Mouse (Mus musculus) embryonic facial prominence, embryonic 14.5 days (tissue): ENCODE measurements around the gene Ccl28. TPM values are rescaled to one million over a fixed set of nuclear protein-coding genes. Genes with fewer than 3 reads are reported as not detected.
"Not testable (repeated sequence)": the region's sequence is repeated elsewhere in the genome, so short reads cannot be mapped to it uniquely, and the experiment has no call there.

ENCODE experiments used
- ATAC-seq: fragments of 200-750 bp; cut with Nextera tagmentation; 2 replicates; pipeline ENCODE4 v1.8.0; 2017; ENCODE audit warnings: low read depth, moderate number of reproducible peaks, moderate TSS enrichment
- DNase-seq: peaks from one replicate; pipeline ENCODE4 v3.0.0-alpha.2; 2015; ENCODE audit warnings: low spot score
- H3K27ac ChIP-seq: fragments of 300-500 bp; sonication (generic); replicated peaks from 2 replicates; pipeline ENCODE4 v1.5.1; 2014; ENCODE audit warnings: low read depth, mild to moderate bottlenecking, low read length, moderate library complexity
- H3K27me3 ChIP-seq: fragments of 300-500 bp; sonication (generic); replicated peaks from 2 replicates; pipeline ENCODE4 v1.6.1; 2014; ENCODE audit warnings: low read length; ENCODE audit not compliant: control insufficient read depth, insufficient read depth
- H3K36me3 ChIP-seq: fragments of 300-500 bp; sonication (generic); 2 replicates; pipeline ENCODE4 v1.6.1; 2014; ENCODE audit warnings: low read length, mixed read lengths; ENCODE audit not compliant: control insufficient read depth, insufficient read depth
- H3K4me1 ChIP-seq: fragments of 300-500 bp; sonication (generic); 2 replicates; pipeline ENCODE4 v1.6.1; 2014; ENCODE audit warnings: antibody characterized with exemption, low read length; ENCODE audit not compliant: control insufficient read depth, insufficient read depth
- H3K4me2 ChIP-seq: fragments of 300-500 bp; sonication (generic); 2 replicates; pipeline ENCODE4 v1.6.1; 2014; ENCODE audit warnings: low read depth, mild to moderate bottlenecking, low read length, moderate library complexity, mixed read lengths
- H3K4me3 ChIP-seq: fragments of 300-500 bp; sonication (generic); 2 replicates; pipeline ENCODE4 v1.5.1; 2014; ENCODE audit warnings: low read depth, mild to moderate bottlenecking, low read length
- H3K9ac ChIP-seq: fragments of 300-500 bp; sonication (generic); 2 replicates; pipeline ENCODE4 v1.6.1; 2014; ENCODE audit warnings: low read depth, mild to moderate bottlenecking, low read length, moderate library complexity, mixed read lengths
- H3K9me3 ChIP-seq: fragments of 300-500 bp; sonication (generic); 2 replicates; pipeline ENCODE4 v1.6.1; 2016; ENCODE audit warnings: low read length; ENCODE audit not compliant: control insufficient read depth
- WGBS: fragments of 180-500 bp; shearing (Covaris S2); extraction: QIAGEN DNeasy Blood & Tissue Kit; methylation state at CpG from one replicate; pipeline ENCODE4 v1.1.7; 2014; 5-methylcytosine and 5-hydroxymethylcytosine counted together
- polyA plus RNA-seq: library from polyadenylated mRNA; unstranded; fragments of >200 nt; fragmentation: Nextera tagmentation; extraction: Ambion mirVana; gene quantifications from 2 replicates; pipeline ENCODE4 v1.2.1, GENCODE M21; 2014

Ccl28 gene
- polyA plus RNA-seq, 1 experiment from 2014 or later, result not detected

GRCm38 (mm10) chr13:119690876-119691620, 67.4 kb downstream of the Ccl28 start:
- Histone ChIP-seq H3K4me1 (peaks cover 9% of the 10 kb centered on the region), H3K36me3 (0 out of 2 replicates have a peak, but pooled peaks cover 3% of the 10 kb centered on the region), H3K27me3 (no peaks in the 10 kb centered on the region), H3K9ac (peak overlapping the region; percentile 92), H3K27ac (peak overlapping the region; percentile 96), H3K9me3 (no peaks in the 10 kb centered on the region), H3K4me3 (peak overlapping the region; percentile 78), H3K4me2 (peak overlapping the region; percentile 84)
- DNase-seq, result peak; percentile 21
- ATAC-seq, result no peak
- WGBS, result under 1% methylated on average over 7 of the region's 7 CpGs

DNA sequence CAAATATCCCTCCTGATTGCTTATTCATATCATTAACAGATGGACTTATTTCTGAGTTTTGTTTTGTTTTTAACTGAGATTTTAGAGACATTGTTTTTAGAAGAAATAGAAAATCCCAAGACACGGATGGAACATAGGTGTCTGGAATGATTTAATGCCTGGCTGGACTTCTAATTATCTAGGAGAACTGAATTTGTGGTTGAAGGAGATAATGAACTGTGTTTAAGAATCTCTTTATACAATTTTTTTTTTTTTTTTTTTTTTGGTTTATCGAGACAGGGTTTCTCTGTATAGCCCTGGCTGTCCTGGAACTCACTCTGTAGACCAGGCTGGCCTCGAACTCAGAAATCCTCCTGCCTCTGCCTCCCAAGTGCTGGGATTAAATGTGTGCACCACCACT, 68.3 kb downstream of the Ccl28 start:
- H3K9ac ChIP-seq, result peak overlapping the region; percentile 92
- 76% methylated on average over 3 of the region's 3 CpGs for WGBS
- H3K4me2 ChIP-seq, result peak overlapping the region; percentile 84
- not testable (repeated sequence) for H3K27me3 ChIP-seq, H3K36me3 ChIP-seq, H3K9me3 ChIP-seq, DNase-seq, ATAC-seq, H3K27ac ChIP-seq, H3K4me1 ChIP-seq
- peak overlapping the region; percentile 78 for H3K4me3 ChIP-seq

- ATAC-seq (peak; percentile 71), DNase-seq (peak; percentile 82)
- WGBS, result 40% methylated on average over 4 of the region's 4 CpGs
- H3K27ac ChIP-seq, result 0 out of 2 replicates have a peak overlapping the region, but pooled peaks have one; percentile 2
- H3K4me1 ChIP-seq, result peaks cover 9% of the 10 kb centered on the region
- H3K4me3 ChIP-seq, result no peak overlapping the region
- H3K27me3 ChIP-seq, result no peaks in the 10 kb centered on the region
- no peak overlapping the region for H3K4me2 ChIP-seq
- H3K36me3 ChIP-seq, result peaks cover 16% of the 10 kb centered on the region
- H3K9me3 ChIP-seq, result no peaks in the 10 kb centered on the region
- H3K9ac ChIP-seq, result no peak overlapping the region
Measured at GRCm38 (mm10) chr13:119695676-119696075, 72.1 kb downstream of the Ccl28 start.

DNA sequence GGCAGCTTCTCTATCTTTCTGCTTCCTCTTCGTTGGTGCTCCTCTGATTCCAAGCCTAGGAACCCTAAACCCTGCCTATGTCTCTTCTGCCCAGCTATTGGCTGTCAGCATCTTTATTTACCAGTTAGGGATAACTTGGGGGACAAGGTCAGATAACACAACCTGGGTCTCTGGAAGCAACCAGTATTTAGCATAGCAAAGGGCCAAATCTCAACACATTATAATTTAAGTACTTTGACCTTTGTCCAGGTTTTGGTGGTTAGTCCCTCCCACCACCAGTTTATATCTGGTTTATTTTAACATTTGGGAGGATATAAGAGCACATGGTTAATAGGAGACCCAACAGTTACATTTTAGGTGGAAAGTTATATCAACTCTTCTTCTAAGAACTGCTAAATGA, 72.9 kb downstream of the Ccl28 start:
- Histone ChIP-seq H3K9me3 (no peaks in the 10 kb centered on the region), H3K4me1 (peaks cover 9% of the 10 kb centered on the region), H3K4me3 (no peak overlapping the region), H3K9ac (no peak overlapping the region), H3K27ac (no peak overlapping the region), H3K36me3 (peaks cover 22% of the 10 kb centered on the region), H3K27me3 (no peaks in the 10 kb centered on the region), H3K4me2 (no peak overlapping the region)
- DNase-seq (no peak), ATAC-seq (no peak)
- WGBS, result 68% methylated on average over 1 of the region's 1 CpGs

- ATAC-seq (no peak), DNase-seq (no peak)
- H3K27me3 ChIP-seq, result no peaks in the 10 kb centered on the region
- H3K9me3 ChIP-seq, result no peaks in the 10 kb centered on the region
- 89% methylated on average over 4 of the region's 4 CpGs for WGBS
- peaks cover 6% of the 10 kb centered on the region for H3K4me1 ChIP-seq
- H3K4me2 ChIP-seq, result no peak overlapping the region
- H3K4me3 ChIP-seq, result no peak overlapping the region
- H3K27ac ChIP-seq, result no peak overlapping the region
- H3K9ac ChIP-seq, result no peak overlapping the region
- H3K36me3 ChIP-seq, result peaks cover 40% of the 10 kb centered on the region
Measured at GRCm38 (mm10) chr13:119698436-119698835, 74.8 kb downstream of the Ccl28 start.

Other genes with a start within 250 kb of the Ccl28 start
- gene Paip1, start 195.2 kb upstream of the Ccl28 start, polyA plus RNA-seq, result 57.9 and 60.0 TPM in 2 replicates
- gene 4833420G17Rik, start 161.1 kb upstream of the Ccl28 start, polyA plus RNA-seq, result 54.6 and 67.0 TPM in 2 replicates
- 1.5 and 2.3 TPM in 2 replicates for gene Tmem267, start 135.8 kb upstream of the Ccl28 start, polyA plus RNA-seq
- 0.50 and 2.6 TPM in 2 replicates for gene 3110070M22Rik, start 135.4 kb upstream of the Ccl28 start, polyA plus RNA-seq
- 123 and 141 TPM in 2 replicates for gene Hmgcs1, start 66.6 kb downstream of the Ccl28 start, polyA plus RNA-seq
- gene Nim1k, start 132.1 kb downstream of the Ccl28 start, polyA plus RNA-seq, result 1.8 and 2.3 TPM in 2 replicates
- gene Zfp131, start 167.1 kb downstream of the Ccl28 start, polyA plus RNA-seq, result 34.9 and 37.4 TPM in 2 replicates
- gene AF067063, start 206.4 kb downstream of the Ccl28 start, polyA plus RNA-seq, result not detected in 2 replicates
- not detected in 2 replicates for gene D13Ertd608e, start 212.2 kb downstream of the Ccl28 start, polyA plus RNA-seq